Mouse (Mus musculus) cerebellum, adult 9-11 months (tissue): ENCODE results near the gene Thsd7b.

Experiments
- DNase-seq: peaks from one replicate; pipeline ENCODE4 v3.0.0; 2022

Thsd7b gene

DNA sequence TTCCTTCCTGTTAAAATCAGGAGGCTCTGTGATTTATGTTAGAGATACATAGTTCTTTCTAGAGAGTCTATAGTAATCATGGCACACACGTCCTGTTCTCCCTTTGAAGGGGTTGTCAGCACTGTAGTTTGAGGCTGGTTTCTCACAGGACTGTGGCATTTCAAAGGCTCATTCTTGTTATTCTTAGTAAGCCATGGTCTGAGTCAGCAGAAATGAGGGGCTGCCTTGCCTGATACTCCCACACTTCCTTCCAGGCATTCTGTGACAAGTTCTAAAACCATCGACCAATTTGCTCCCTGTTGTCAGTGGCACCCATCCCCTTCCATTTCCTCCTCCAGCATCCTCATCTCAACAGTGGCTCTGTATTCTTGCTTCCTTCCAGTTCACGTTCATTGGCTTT is 384.9 kb downstream of the Thsd7b start:
- no peak for DNase-seq

DNA sequence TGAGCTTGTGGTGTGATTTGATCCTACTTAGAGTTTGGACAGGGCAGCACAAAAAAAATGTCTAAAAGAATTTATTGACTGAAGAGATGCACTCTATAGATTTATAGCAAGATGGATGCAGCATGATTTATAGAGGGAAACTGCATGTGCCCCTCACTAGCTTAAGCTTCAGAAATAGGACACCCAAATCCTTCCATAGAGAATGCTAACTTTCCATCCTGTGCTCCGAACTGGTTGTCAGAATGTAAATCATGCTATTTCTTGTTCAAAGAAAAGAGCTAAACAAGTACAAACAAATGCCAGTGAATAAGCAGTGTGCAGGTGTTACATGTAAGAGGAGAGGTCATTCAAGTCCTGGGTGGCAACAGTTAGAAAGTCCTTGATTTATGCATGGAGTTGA is 402.8 kb downstream of the Thsd7b start:
- DNase-seq: no peak

- DNase-seq: no peak
Observed at GRCm38 (mm10) chr1:129678851-129679250, 405.7 kb downstream of the Thsd7b start.

DNA sequence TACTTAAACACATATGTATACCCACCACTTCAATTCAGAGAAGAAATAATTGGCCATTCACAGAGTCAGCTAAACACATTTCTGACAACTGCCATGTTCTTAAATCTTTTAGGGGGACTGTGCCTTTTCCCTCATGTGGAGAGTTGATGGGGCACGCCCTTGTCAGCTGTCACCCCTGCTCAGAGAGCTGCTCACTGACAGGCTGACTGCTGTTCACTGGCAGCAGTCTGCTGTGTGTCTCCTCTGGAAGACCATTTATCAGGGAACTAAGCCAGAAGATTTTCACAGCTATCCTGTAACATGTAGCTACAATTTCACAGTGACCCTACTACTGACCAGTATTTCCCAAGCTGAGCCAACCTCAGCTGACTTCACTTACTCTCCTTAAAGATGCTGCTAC is 432.6 kb downstream of the Thsd7b start:
- DNase-seq: no peak

DNA sequence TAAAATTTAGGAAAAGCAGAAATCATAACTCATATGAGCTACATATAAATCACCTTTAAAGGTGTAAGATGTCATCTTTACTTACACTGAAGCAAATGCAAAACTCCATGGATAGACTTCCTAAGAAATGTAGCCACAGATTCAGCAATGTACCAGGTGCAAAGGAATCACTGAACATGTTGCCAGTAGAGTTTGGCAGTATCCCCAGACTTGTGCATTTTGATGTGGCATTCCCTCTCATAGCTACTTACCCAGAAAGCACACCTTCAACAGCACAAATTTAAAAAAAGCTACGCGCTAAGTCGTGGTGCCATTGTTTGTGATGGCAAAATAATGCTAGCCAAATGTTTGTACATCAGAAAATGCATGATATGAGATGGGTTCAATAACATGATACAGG is 439.6 kb downstream of the Thsd7b start:
- no peak for DNase-seq

DNA sequence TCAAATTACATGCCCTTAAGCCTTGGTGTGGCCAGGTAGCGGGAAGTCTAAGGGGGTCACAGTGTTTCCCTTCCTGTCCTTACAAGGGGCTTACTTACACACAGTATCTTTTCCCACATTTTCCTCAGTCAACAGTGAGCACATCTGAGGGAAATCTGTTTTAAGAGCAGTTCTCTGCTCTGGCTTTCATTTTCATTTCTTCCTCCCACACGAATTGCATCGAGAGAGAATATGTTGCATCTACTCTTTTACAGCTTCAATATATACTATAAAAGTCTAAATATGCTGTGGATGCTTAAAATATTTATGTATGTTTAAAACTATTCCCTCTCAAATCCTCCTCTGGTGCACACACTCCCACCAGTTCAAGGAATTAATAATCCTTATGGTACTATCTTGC is 440.5 kb downstream of the Thsd7b start:
- no peak for DNase-seq

GRCm38 (mm10) chr1:129719592-129719991 is 446.5 kb downstream of the Thsd7b start:
- DNase-seq: no peak

DNA sequence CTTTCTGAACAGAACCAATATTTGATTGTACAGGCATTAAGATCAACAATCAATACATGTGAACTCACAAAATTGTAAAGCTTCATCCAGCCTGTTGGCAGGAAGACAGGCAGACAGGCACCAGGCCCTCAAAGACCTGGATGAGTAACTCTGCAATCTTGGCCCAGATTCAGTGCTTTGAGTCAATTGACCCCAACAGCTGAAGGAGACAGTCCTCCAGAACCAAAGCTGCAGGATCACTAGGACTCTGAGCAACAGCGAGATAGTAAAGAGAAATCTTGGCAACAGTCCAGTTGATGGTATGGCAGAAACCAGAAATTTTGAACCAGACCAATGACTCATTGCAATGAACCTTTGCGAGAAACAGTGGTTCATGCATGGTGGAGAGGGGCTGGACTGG is 458.9 kb downstream of the Thsd7b start:
- DNase-seq: no peak

GRCm38 (mm10) chr1:129747595-129747994 is 474.5 kb downstream of the Thsd7b start:
- no peak for DNase-seq

- no peak for DNase-seq
Observed at GRCm38 (mm10) chr1:129756548-129757240, 483.6 kb downstream of the Thsd7b start.

DNA sequence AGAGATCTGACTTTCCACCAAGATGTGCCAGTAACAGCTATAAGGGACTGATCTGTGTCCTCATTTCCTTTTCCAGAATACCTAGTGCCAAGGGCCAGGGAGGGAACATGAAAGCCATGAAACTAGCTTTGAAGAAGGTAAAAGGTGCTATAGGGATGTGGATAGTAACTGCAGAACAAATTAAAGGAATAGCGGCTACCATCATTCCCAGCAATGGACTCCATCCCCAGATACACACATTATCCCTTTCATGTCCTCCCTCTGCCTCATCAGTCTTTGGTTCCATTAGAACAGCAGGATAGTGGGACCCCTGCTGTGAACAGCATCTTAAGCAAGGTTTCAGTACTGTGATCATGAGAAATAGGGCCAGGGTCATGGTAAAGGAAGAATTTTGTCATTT is 485.9 kb downstream of the Thsd7b start:
- DNase-seq: no peak

- no peak for DNase-seq
Observed at GRCm38 (mm10) chr1:129761234-129761633, 488.1 kb downstream of the Thsd7b start.

DNA sequence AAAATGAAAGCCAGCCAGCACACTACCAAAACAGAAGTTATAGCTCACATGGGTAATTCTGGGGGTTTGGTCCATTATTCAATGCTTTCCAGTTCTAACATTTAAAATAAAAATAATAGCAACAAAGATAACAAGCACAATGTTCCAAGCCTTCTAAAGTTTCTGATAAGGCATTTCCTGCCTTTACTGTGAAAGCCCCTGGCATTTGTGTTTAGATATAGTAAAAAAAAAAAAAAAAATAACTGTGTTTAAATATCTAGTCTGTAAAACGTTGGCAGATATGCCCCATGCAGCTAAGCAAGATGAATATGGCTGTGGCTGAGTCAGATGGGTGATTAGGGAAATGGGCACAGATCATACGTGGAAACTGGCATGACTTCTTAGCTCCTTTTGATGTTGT is 491.6 kb downstream of the Thsd7b start:
- DNase-seq: no peak

GRCm38 (mm10) chr1:129777055-129777454 is 504.0 kb downstream of the Thsd7b start:
- DNase-seq: no peak

GRCm38 (mm10) chr1:129779506-129779905 is 506.4 kb downstream of the Thsd7b start:
- no peak for DNase-seq

DNA sequence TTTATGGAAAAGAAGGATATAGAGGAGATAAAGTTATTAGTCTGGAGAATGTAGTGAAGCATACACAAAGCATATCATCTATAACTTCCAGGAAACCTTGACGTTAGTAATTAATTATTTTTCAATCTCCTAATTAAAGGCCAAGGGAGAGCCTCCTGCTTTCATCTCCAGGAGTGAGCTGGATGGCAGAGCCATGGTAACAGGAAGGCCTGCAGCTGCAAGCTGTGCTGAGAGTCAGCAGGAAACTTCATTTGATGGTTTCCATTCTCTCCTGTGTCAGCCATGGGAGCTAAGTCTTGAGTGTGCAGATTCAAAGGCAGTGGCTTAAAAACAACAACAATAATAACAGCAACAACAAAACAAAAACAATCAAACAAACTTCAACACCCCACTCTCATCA is 507.5 kb downstream of the Thsd7b start:
- DNase-seq: no peak

GRCm38 (mm10) chr1:129798519-129798918 is 525.4 kb downstream of the Thsd7b start:
- no peak for DNase-seq

DNA sequence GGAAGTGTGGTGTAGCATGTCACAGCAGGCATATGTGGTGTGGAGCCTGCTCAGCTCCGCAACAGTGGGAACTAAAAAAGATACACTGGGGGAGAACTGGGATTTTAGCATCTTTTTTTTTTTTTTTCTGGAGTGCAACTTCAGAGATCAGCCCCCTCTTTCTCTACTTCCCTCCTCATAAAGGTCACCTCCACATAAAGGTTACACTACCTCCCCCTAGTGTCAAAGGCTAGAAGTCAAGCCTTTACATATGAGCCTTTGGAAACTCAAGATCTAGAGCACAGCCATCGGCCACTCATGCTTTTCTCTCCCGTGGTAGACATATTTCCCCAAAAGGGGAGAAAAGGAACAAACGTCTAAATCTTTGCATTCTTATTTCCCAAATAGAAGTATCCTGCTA is 553.8 kb downstream of the Thsd7b start:
- no peak for DNase-seq

DNA sequence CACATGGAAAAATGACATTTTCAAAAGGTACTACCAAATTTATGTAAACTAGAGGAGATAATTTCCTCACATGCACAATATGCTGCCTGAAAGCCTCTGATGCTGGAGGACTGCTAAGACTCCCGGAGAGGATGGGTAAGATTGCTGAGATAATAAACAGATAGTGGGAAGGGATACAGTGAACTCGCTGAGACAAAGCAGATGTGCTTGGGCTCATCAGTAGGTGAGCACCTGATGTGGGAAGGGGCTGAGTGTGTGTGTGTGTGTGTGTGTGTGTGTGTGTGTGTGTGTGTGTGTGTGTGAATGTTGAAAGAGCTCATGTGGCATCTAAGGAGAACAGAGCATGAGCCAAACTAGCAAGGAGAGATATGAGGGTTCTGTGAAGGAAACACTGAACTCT is 564.2 kb downstream of the Thsd7b start:
- DNase-seq: no peak

GRCm38 (mm10) chr1:129837776-129838175 is 564.7 kb downstream of the Thsd7b start:
- no peak for DNase-seq

DNA sequence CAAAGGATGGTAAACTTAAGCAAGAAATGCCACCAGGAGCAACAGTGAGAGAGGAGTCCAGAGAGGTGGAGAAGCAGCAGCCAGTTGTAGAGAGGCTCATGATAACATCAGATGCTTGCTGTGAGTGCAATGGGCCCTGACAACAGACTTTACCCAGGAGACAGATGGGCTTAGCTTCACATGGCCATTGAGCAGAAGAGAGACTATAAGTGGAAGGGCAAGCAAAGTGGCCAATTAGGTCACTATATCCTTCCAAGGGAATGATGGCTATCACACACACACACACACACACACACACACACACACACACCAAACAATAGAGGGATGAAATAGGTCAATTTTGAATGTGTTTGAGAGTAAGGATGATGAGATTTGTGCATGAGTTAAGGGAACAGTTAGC is 565.4 kb downstream of the Thsd7b start:
- DNase-seq: no peak

DNA sequence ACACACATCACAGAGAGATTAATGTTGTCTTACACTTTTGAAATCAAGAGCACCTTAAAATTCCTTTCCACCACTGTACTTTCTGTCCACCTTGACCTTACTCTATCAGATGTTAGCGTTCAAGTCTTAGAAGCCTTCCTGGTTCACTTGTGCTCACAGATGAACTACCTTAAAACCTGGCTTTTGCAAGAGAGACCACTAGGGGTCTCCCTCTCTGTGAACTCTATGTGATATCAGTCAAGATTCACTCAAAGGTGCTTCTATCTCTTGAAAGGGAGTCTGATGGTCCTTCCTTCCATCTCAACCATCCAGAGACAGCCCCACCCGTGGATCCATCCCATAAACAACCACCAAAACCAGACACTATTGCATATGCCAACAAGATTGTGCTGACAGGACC is 570.3 kb downstream of the Thsd7b start:
- DNase-seq: no peak

DNA sequence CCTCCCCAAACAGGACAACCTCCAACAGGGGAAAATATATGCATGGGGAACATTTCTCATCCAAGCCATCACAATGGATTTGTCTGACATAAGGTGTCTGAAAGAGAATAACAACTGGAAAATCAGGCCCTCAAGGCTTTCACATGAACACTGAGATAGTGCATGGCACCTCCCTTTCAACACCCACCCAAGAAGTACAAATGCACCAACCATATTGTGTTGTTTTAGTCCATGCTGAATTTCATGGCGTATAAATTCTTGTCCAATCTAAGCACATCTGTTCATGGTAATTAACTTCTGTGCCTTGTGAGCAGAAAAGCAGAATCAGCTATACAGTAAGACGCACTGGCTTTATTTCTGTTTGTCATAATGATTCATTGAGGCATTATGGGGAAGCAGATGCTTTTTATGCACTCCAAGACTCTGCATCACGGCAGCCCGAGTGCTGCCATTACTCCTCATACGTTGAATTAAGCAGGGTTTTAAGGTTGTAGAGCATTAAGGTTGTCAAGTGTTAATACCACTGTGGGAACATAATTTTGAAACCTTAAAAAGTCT is 577.0 kb downstream of the Thsd7b start:
- no peak for DNase-seq

DNA sequence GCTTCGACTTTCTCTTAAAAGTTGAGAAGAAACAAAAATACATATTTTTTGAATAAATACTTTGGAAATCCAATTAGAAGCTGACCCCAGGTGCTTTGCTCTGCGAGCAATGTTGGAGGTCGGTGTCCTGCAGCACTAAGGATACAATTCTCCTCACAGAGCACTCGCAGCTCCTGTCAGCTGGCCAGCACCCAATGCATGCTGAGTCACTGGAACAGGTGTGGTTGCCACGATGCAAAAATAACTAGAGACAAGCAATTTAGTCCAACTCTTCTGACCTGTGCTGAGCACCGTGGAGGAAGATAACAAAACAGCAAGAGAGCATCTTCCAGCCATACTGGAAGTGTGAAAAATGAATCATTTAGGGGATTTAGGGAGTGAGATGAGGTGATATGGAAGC is 594.6 kb downstream of the Thsd7b start:
- DNase-seq: peak; percentile 64

GRCm38 (mm10) chr1:129874355-129874754 is 601.3 kb downstream of the Thsd7b start:
- no peak for DNase-seq
